Comparison of ENCODE assay signal across 11 mouse cellular contexts in genomic region chr10:94940786-94941185, GRCm38 (mm10). TPM values are rescaled to one million over a fixed set of nuclear protein-coding genes. Genes with fewer than 3 reads are reported as not detected.
A peak's percentile ranks its signal among the peaks of the same experiment; 100 is the strongest.
DNase-seq lines count a peak whose midpoint lies in the region; ATAC-seq and TF ChIP-seq lines count a peak whose summit lies in the region.
"Had no signal": no experiment of that assay in that cellular context is flagged by ENCODE, and none has a peak within 500 bp of the region (broad histone marks: within the 10 kb centered on the region; RNA-seq: fewer than 3 reads in every experiment).

No protein-coding gene starts in this region.

- 2% methylated on average over 7 of the region's 7 CpGs for WGBS in forebrain, postnatal 0 days
- 0% methylated on average over 7 of the region's 7 CpGs for WGBS in midbrain, embryonic 15.5 days

- H3K4me1 ChIP-seq in forebrain, postnatal 0 days (ENCODE audit: insufficient read depth), result peaks cover 13% of the 10 kb centered on the region; the same call in 1 of the 2 replicates
- peaks cover 38% of the 10 kb centered on the region for H3K4me1 ChIP-seq in midbrain, embryonic 15.5 days

- peak overlapping the region; percentile 83 for H3K4me2 ChIP-seq in forebrain, postnatal 0 days (ENCODE audit: low read depth)
- peak overlapping the region; percentile 67 for H3K4me2 ChIP-seq in midbrain, embryonic 15.5 days

- no peaks in the 10 kb centered on the region; the same call in 1 of the 2 replicates for H3K27me3 ChIP-seq in forebrain, postnatal 0 days (ENCODE audit: insufficient read depth, low read length)
- H3K27me3 ChIP-seq in midbrain, embryonic 15.5 days (replicated peaks), result no peaks in the 10 kb centered on the region

- peak overlapping the region; percentile 70 for H3K27ac ChIP-seq in forebrain, postnatal 0 days (ENCODE audit: low read depth, low read length)
- H3K27ac ChIP-seq in midbrain, embryonic 15.5 days, result peak overlapping the region; percentile 73
- H3K27ac ChIP-seq: heart, embryonic 15.5 days had no signal

- H3K9ac ChIP-seq in forebrain, postnatal 0 days, result peak overlapping the region; percentile 33; the same call in 1 of the 2 replicates
- no peak overlapping the region; the same call in 1 of the 2 replicates for H3K9ac ChIP-seq in midbrain, embryonic 15.5 days
- H3K9ac ChIP-seq: heart, embryonic 15.5 days had no signal

- DNase-seq in cerebellum, postnatal 10 days, result peak; percentile 30 to 43
- DNase-seq in cerebellum, adult 8-10 months, result no peak
- DNase-seq in Muller cell, postnatal 12 days (ENCODE audit: inconsistent ontology term), result peak; percentile 39
- DNase-seq in forebrain, postnatal 0 days, result peak; percentile 51
- DNase-seq in ovary, adult 18-20 months (ENCODE audit: low spot score), result no peak
- no peak for DNase-seq in right cerebral cortex, postnatal 36 days (ENCODE audit: low spot score in 2 of 2)
- no peak for DNase-seq in adrenal gland, postnatal 4 days (ENCODE audit: low spot score in 2 of 2)
- DNase-seq: adrenal gland, postnatal 25 days; thymus, postnatal 4 days had no signal

- no peak for ATAC-seq in forebrain, postnatal 0 days
- ATAC-seq in midbrain, embryonic 15.5 days (replicated peaks), result no peak

- H3K9me3 ChIP-seq in forebrain, postnatal 0 days (ENCODE audit: low read length), result no peaks in the 10 kb centered on the region
- H3K9me3 ChIP-seq in midbrain, embryonic 15.5 days, result no peaks in the 10 kb centered on the region
- H3K9me3 ChIP-seq: heart, embryonic 15.5 days had no signal

- peak overlapping the region; percentile 93 for H3K4me3 ChIP-seq in forebrain, postnatal 0 days (ENCODE audit: low read depth, low read length)
- peak overlapping the region; percentile 85 for H3K4me3 ChIP-seq in midbrain, embryonic 15.5 days

- peak; percentile 51 for TF ChIP-seq CTCF in forebrain, postnatal 0 days (IDR thresholded peaks at IDR 0.05; ENCODE audit: low read depth)

- no peaks in the 10 kb centered on the region for H3K36me3 ChIP-seq in forebrain, postnatal 0 days (ENCODE audit: insufficient read depth)
- no peaks in the 10 kb centered on the region for H3K36me3 ChIP-seq in midbrain, embryonic 15.5 days (replicated peaks)
- H3K36me3 ChIP-seq: heart, embryonic 15.5 days had no signal

RNA-seq across cellular contexts. Expression of gene Plxnc1, which starts 3.8 kb away (rescaled TPM):
- 47.9 and 70.2 TPM in 2 replicates for total RNA-seq in forebrain, postnatal 0 days (2014; rRNA removed)
- 5.8 and 11.5 TPM in 2 replicates for polyA plus RNA-seq in forebrain, postnatal 0 days (2015; fragmentation: Nextera tagmentation; extraction: Ambion mirVana)
- polyA plus RNA-seq in midbrain, embryonic 15.5 days (2015; fragmentation: Nextera tagmentation; extraction: Ambion mirVana), result 17.8 and 18.2 TPM in 2 replicates
- 1 to 10 TPM; 5.2 to 7.4 TPM for total RNA-seq in adrenal gland, postnatal 4 days (2021)

Comparison
In these comparisons a context has a peak if more than half of its experiments do, and no peak if none do; other contexts are left out.
1. DNase-seq: peak in cerebellum, postnatal 10 days (2 of 2), Muller cell, postnatal 12 days (single experiment) and forebrain, postnatal 0 days (single experiment); none in cerebellum, adult 8-10 months (single experiment), ovary, adult 18-20 months (single experiment), right cerebral cortex, postnatal 36 days (0 of 2) and adrenal gland, postnatal 4 days (0 of 2).